Mouse (Mus musculus) E14TG2a.4 (cell line): ENCODE data around the gene Aspm.

Source experiments
- CTCF ChIP-seq: conservative IDR thresholded peaks from 2 replicates; pipeline ENCODE4 v1.5.1; 2014; ENCODE audit warnings: low read length
- NANOG ChIP-seq: IDR thresholded peaks from 2 replicates; pipeline ENCODE4 v1.6.1; 2014; ENCODE audit warnings: borderline replicate concordance, low read length, mixed read lengths

DNA sequence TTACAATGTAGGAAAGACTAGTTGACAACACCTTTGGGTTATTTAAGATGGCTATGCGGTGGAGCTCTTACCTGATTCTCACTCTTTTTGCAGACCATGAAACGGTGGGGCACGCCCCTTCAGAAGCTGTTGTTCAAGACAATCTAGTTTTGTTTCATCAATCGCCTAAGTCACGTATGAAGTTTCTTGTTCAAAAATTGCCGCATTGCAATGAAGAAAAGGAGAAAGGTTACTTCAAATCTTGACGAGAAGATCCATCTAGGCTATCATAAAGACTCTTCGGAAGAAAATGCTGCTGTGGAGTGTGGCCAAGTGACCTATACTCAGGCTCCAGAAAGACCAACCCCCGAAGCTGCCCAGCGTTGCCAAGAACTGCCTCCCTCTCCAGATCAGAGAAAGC lies 31.6 kb upstream of the Aspm start:
- TF ChIP-seq CTCF: no peak
- no peak for TF ChIP-seq NANOG
